Mouse (Mus musculus) megakaryocyte, embryonic 14.5 days (primary cell): ENCODE data around the gene Hyal4. TPM values are rescaled to one million over a fixed set of nuclear protein-coding genes. Genes with fewer than 3 reads are reported as not detected.

Experiments
- H3K27me3 ChIP-seq: replicated peaks from 2 replicates; pipeline ENCODE3; 2012; ENCODE audit warnings: inconsistent platforms
- H3K36me3 ChIP-seq: replicated peaks from 2 replicates; pipeline ENCODE3; 2012; ENCODE audit warnings: low read length, inconsistent platforms, mixed read lengths
- H3K4me1 ChIP-seq: 2 replicates; pipeline ENCODE4 v1.6.1; 2012; ENCODE audit warnings: inconsistent platforms
- H3K4me3 ChIP-seq: replicated peaks from 2 replicates; pipeline ENCODE3; 2012; ENCODE audit warnings: moderate library complexity, mild to moderate bottlenecking, inconsistent platforms
- H3K9me3 ChIP-seq: 2 replicates; pipeline ENCODE4 v1.6.1; 2012; ENCODE audit warnings: inconsistent platforms
- FLI1 ChIP-seq: IDR thresholded peaks from 2 replicates; pipeline ENCODE4 v1.6.1; 2012; ENCODE audit warnings: low read length, inconsistent platforms, mixed read lengths
- GATA1 ChIP-seq: IDR thresholded peaks from 3 replicates; pipeline ENCODE4 v1.6.1; 2012; ENCODE audit warnings: mixed read lengths, low read length, inconsistent platforms, borderline replicate concordance
- polyA plus RNA-seq: library from polyadenylated mRNA; stranded (reverse); fragments of >175 nt; gene quantifications from 2 replicates; pipeline ENCODE4 v1.2.3, GENCODE M21; 2012; ENCODE audit warnings: low replicate concordance; ENCODE audit not compliant: insufficient read depth

Gene Hyal4
- not detected in 2 replicates for polyA plus RNA-seq

- Histone ChIP-seq H3K27me3 (no peaks in the 10 kb centered on the region), H3K9me3 (0 out of 2 replicates have a peak, but pooled peaks cover 4% of the 10 kb centered on the region), H3K4me1 (no peaks in the 10 kb centered on the region), H3K36me3 (no peaks in the 10 kb centered on the region), H3K4me3 (no peak within 1 kb of the TSS)
- TF ChIP-seq GATA1 (no peak), FLI1 (no peak)
Measured at GRCm38 (mm10) chr6:24748029-24748428, at the start of gene Hyal4. Gene Hyal4, plus strand, starts transcription at chr6:24748329.

GRCm38 (mm10) chr6:24707090-24707489, 41.0 kb upstream of the Hyal4 start:
- Histone ChIP-seq H3K9me3 (no peaks in the 10 kb centered on the region), H3K36me3 (peaks cover 5% of the 10 kb centered on the region), H3K4me3 (no peak overlapping the region), H3K4me1 (peaks cover 38% of the 10 kb centered on the region), H3K27me3 (no peaks in the 10 kb centered on the region)
- TF ChIP-seq GATA1 (no peak), FLI1 (no peak)

GRCm38 (mm10) chr6:24707499-24707898, 40.6 kb upstream of the Hyal4 start:
- TF ChIP-seq FLI1: no peak
- H3K4me1 ChIP-seq: peaks cover 37% of the 10 kb centered on the region

GRCm38 (mm10) chr6:24721317-24722099, 26.6 kb upstream of the Hyal4 start:
- H3K36me3 ChIP-seq: no peaks in the 10 kb centered on the region
- no peaks in the 10 kb centered on the region; the same call in 1 of the 2 replicates for H3K4me1 ChIP-seq
- H3K4me3 ChIP-seq: peak overlapping the region; percentile 73
- no peaks in the 10 kb centered on the region for H3K9me3 ChIP-seq
- H3K27me3 ChIP-seq: no peaks in the 10 kb centered on the region
- TF ChIP-seq FLI1: no peak
- TF ChIP-seq GATA1: no peak

More at GRCm38 (mm10) chr6:24707499-24707898, 40.6 kb upstream of the Hyal4 start:
- Histone ChIP-seq H3K9me3 (no peaks in the 10 kb centered on the region), H3K27me3 (no peaks in the 10 kb centered on the region), H3K4me3 (no peak overlapping the region), H3K36me3 (peaks cover 5% of the 10 kb centered on the region)

GRCm38 (mm10) chr6:24728130-24728529, 20.0 kb upstream of the Hyal4 start:
- Histone ChIP-seq H3K27me3 (no peaks in the 10 kb centered on the region), H3K4me3 (no peak overlapping the region), H3K4me1 (0 out of 2 replicates have a peak, but pooled peaks cover 3% of the 10 kb centered on the region), H3K9me3 (no peaks in the 10 kb centered on the region), H3K36me3 (no peaks in the 10 kb centered on the region)
- TF ChIP-seq GATA1 (no peak), FLI1 (no peak)

- no peak for TF ChIP-seq GATA1
- no peak for TF ChIP-seq FLI1
- Histone ChIP-seq H3K9me3 (no peaks in the 10 kb centered on the region), H3K4me1 (0 out of 2 replicates have a peak, but pooled peaks cover 3% of the 10 kb centered on the region), H3K36me3 (no peaks in the 10 kb centered on the region), H3K27me3 (no peaks in the 10 kb centered on the region), H3K4me3 (no peak within 1 kb of the TSS)
Measured at GRCm38 (mm10) chr6:24732945-24733344, 15.2 kb upstream of the Hyal4 start, which contains the start of gene Hyal6. Gene Hyal6, plus strand, starts transcription at chr6:24733245.

GRCm38 (mm10) chr6:24734565-24734964, 13.6 kb upstream of the Hyal4 start:
- Histone ChIP-seq H3K4me1 (no peaks in the 10 kb centered on the region), H3K4me3 (no peak overlapping the region), H3K9me3 (no peaks in the 10 kb centered on the region), H3K27me3 (no peaks in the 10 kb centered on the region), H3K36me3 (no peaks in the 10 kb centered on the region)
- TF ChIP-seq GATA1 (no peak), FLI1 (no peak)

- peaks cover 13% of the 10 kb centered on the region; the same call in 1 of the 2 replicates for H3K9me3 ChIP-seq
- H3K4me3 ChIP-seq: no peak overlapping the region
- TF ChIP-seq FLI1 (no peak), GATA1 (no peak)
- H3K36me3 ChIP-seq: no peaks in the 10 kb centered on the region
- no peaks in the 10 kb centered on the region for H3K4me1 ChIP-seq
- H3K27me3 ChIP-seq: no peaks in the 10 kb centered on the region
Measured at GRCm38 (mm10) chr6:24759281-24759680, 11.2 kb downstream of the Hyal4 start.

- Histone ChIP-seq H3K9me3 (no peaks in the 10 kb centered on the region), H3K4me1 (no peaks in the 10 kb centered on the region), H3K36me3 (no peaks in the 10 kb centered on the region), H3K27me3 (no peaks in the 10 kb centered on the region), H3K4me3 (no peak overlapping the region)
- TF ChIP-seq FLI1: no peak
- TF ChIP-seq GATA1: no peak
Measured at GRCm38 (mm10) chr6:24766261-24766660, 18.1 kb downstream of the Hyal4 start.

GRCm38 (mm10) chr6:24779182-24779581, 31.1 kb downstream of the Hyal4 start:
- no peaks in the 10 kb centered on the region for H3K4me1 ChIP-seq
- H3K9me3 ChIP-seq: no peaks in the 10 kb centered on the region
- no peaks in the 10 kb centered on the region for H3K36me3 ChIP-seq
- TF ChIP-seq FLI1 (no peak), GATA1 (no peak)
- no peak overlapping the region for H3K4me3 ChIP-seq
- H3K27me3 ChIP-seq: no peaks in the 10 kb centered on the region
